Mouse (Mus musculus) ovary, postnatal 10 days (tissue): ENCODE results near the gene Zfhx3.

Source experiments
- DNase-seq: peaks from one replicate; pipeline ENCODE4 v3.0.0; 2022; ENCODE audit warnings: low spot score

Zfhx3 gene

GRCm38 (mm10) chr8:108997334-108997733 is 1054.9 kb downstream of the Zfhx3 start:
- DNase-seq: no peak

- no peak for DNase-seq
Measured at GRCm38 (mm10) chr8:108999297-109000249, 1057.1 kb downstream of the Zfhx3 start.

GRCm38 (mm10) chr8:109001031-109001430 is 1058.6 kb downstream of the Zfhx3 start:
- DNase-seq: no peak

GRCm38 (mm10) chr8:109001923-109002322 is 1059.5 kb downstream of the Zfhx3 start:
- DNase-seq: no peak

- DNase-seq: no peak
Measured at GRCm38 (mm10) chr8:109006986-109007385, 1064.5 kb downstream of the Zfhx3 start.
